Mouse (Mus musculus) forebrain, embryonic 10.5 days (tissue): ENCODE measurements at regions not wholly inside any gene's neighbourhood (a gene's known extent, or its start where the extent isn't known, plus 50 kb on each side); places are given as distances from the start of the nearest gene placed in this dataset.
A peak's percentile ranks its signal among the peaks of the same experiment; 100 is the strongest.

Experiments used
- DNase-seq: peaks from one replicate; pipeline ENCODE4 v3.0.0-alpha.2; 2017; ENCODE audit warnings: low spot score; ENCODE audit errors: extremely low spot score
- H3K27ac ChIP-seq: fragments of 300-500 bp; sonication (generic); 2 replicates; pipeline ENCODE4 v1.5.1; 2016; ENCODE audit warnings: mild to moderate bottlenecking
- H3K27me3 ChIP-seq: fragments of 300-500 bp; sonication (generic); 2 replicates; pipeline ENCODE4 v1.6.1; 2016; ENCODE audit warnings: mild to moderate bottlenecking; ENCODE audit not compliant: poor library complexity, severe bottlenecking
- H3K36me3 ChIP-seq: fragments of 300-500 bp; sonication (generic); replicated peaks from 2 replicates; pipeline ENCODE4 v1.6.1; 2016; ENCODE audit warnings: mild to moderate bottlenecking, moderate library complexity
- H3K4me1 ChIP-seq: fragments of 300-500 bp; sonication (generic); 2 replicates; pipeline ENCODE4 v1.6.1; 2016
- H3K4me3 ChIP-seq: fragments of 300-500 bp; sonication (generic); 2 replicates; pipeline ENCODE4 v1.5.1; 2016; ENCODE audit warnings: mild to moderate bottlenecking, moderate library complexity
- H3K9me3 ChIP-seq: fragments of 300-500 bp; sonication (generic); 2 replicates; pipeline ENCODE4 v1.6.1; 2016; ENCODE audit warnings: mild to moderate bottlenecking, moderate library complexity
- WGBS: fragments of 180-500 bp; shearing (Covaris S2); methylation state at CpG from one replicate; pipeline ENCODE4 v1.1.7; 2016; 5-methylcytosine and 5-hydroxymethylcytosine counted together

GRCm38 (mm10) chr6:52438366-52438765, 125.1 kb downstream of the Evx1 start:
- peaks cover 14% of the 10 kb centered on the region for H3K4me1 ChIP-seq
- H3K4me3 ChIP-seq: no peak overlapping the region
- no peak for DNase-seq
- no peak overlapping the region for H3K27ac ChIP-seq
- H3K36me3 ChIP-seq: no peaks in the 10 kb centered on the region
- H3K9me3 ChIP-seq: no peaks in the 10 kb centered on the region
- peaks cover under 1% of the 10 kb centered on the region; the same call in 1 of the 2 replicates for H3K27me3 ChIP-seq
- WGBS: 53% methylated on average over 8 of the region's 8 CpGs

GRCm38 (mm10) chr6:52439204-52439603, 125.9 kb downstream of the Evx1 start:
- Histone ChIP-seq H3K4me1 (peaks cover 19% of the 10 kb centered on the region), H3K36me3 (no peaks in the 10 kb centered on the region), H3K9me3 (no peaks in the 10 kb centered on the region), H3K27me3 (peaks cover 9% of the 10 kb centered on the region; the same call in 1 of the 2 replicates), H3K4me3 (no peak overlapping the region), H3K27ac (no peak overlapping the region)
- 92% methylated on average over 7 of the region's 7 CpGs for WGBS
- DNase-seq: no peak

GRCm38 (mm10) chr6:52440160-52440559, 126.9 kb downstream of the Evx1 start:
- no peak overlapping the region for H3K27ac ChIP-seq
- no peak for DNase-seq
- H3K4me1 ChIP-seq: peaks cover 19% of the 10 kb centered on the region
- no peak overlapping the region for H3K4me3 ChIP-seq
- peaks cover 13% of the 10 kb centered on the region; the same call in 1 of the 2 replicates for H3K27me3 ChIP-seq
- 75% methylated on average over 3 of the region's 3 CpGs for WGBS
- H3K36me3 ChIP-seq: no peaks in the 10 kb centered on the region
- no peaks in the 10 kb centered on the region for H3K9me3 ChIP-seq

- Histone ChIP-seq H3K27me3 (peaks cover 19% of the 10 kb centered on the region; the same call in 1 of the 2 replicates), H3K4me1 (peaks cover 17% of the 10 kb centered on the region), H3K36me3 (no peaks in the 10 kb centered on the region), H3K9me3 (no peaks in the 10 kb centered on the region), H3K27ac (peak overlapping the region; percentile 56), H3K4me3 (peak overlapping the region; percentile 16)
- 36% methylated on average over 24 of the region's 24 CpGs for WGBS
- DNase-seq: no peak
Observed at GRCm38 (mm10) chr6:52443112-52443984, 130.1 kb downstream of the Evx1 start.

GRCm38 (mm10) chr6:52458828-52459227, 145.5 kb downstream of the Evx1 start:
- Histone ChIP-seq H3K36me3 (no peaks in the 10 kb centered on the region), H3K27me3 (no peaks in the 10 kb centered on the region), H3K4me1 (no peaks in the 10 kb centered on the region), H3K27ac (no peak overlapping the region), H3K4me3 (no peak overlapping the region), H3K9me3 (no peaks in the 10 kb centered on the region)
- DNase-seq: no peak
- WGBS: 93% methylated on average over 11 of the region's 11 CpGs

GRCm38 (mm10) chr6:52461186-52461585, 147.9 kb downstream of the Evx1 start:
- H3K27ac ChIP-seq: no peak overlapping the region
- H3K4me1 ChIP-seq: no peaks in the 10 kb centered on the region
- H3K27me3 ChIP-seq: no peaks in the 10 kb centered on the region
- no peaks in the 10 kb centered on the region for H3K9me3 ChIP-seq
- no peak for DNase-seq
- no peaks in the 10 kb centered on the region for H3K36me3 ChIP-seq
- no peak overlapping the region for H3K4me3 ChIP-seq
- 80% methylated on average over 2 of the region's 2 CpGs for WGBS

- no peaks in the 10 kb centered on the region for H3K4me1 ChIP-seq
- 96% methylated on average over 12 of the region's 12 CpGs for WGBS
Observed at GRCm38 (mm10) chr6:52463369-52463768, 150.1 kb downstream of the Evx1 start.

GRCm38 (mm10) chr6:52464571-52464970, 151.3 kb downstream of the Evx1 start:
- Histone ChIP-seq H3K9me3 (no peaks in the 10 kb centered on the region), H3K27ac (no peak overlapping the region), H3K4me3 (no peak overlapping the region), H3K27me3 (no peaks in the 10 kb centered on the region), H3K36me3 (no peaks in the 10 kb centered on the region), H3K4me1 (no peaks in the 10 kb centered on the region)
- 88% methylated on average over 3 of the region's 3 CpGs for WGBS
- DNase-seq: no peak

More at GRCm38 (mm10) chr6:52463369-52463768, 150.1 kb downstream of the Evx1 start:
- Histone ChIP-seq H3K27ac (no peak overlapping the region), H3K27me3 (no peaks in the 10 kb centered on the region), H3K9me3 (no peaks in the 10 kb centered on the region), H3K36me3 (no peaks in the 10 kb centered on the region), H3K4me3 (no peak overlapping the region)
- no peak for DNase-seq

- Histone ChIP-seq H3K4me1 (no peaks in the 10 kb centered on the region), H3K9me3 (no peaks in the 10 kb centered on the region), H3K4me3 (no peak overlapping the region), H3K27ac (no peak overlapping the region), H3K36me3 (no peaks in the 10 kb centered on the region), H3K27me3 (no peaks in the 10 kb centered on the region)
- DNase-seq: no peak
- WGBS: 83% methylated on average over 9 of the region's 9 CpGs
Observed at GRCm38 (mm10) chr6:52465834-52466525, 152.7 kb downstream of the Evx1 start.

GRCm38 (mm10) chr6:52470831-52471230, 157.5 kb downstream of the Evx1 start:
- Histone ChIP-seq H3K27ac (no peak overlapping the region), H3K9me3 (no peaks in the 10 kb centered on the region), H3K27me3 (no peaks in the 10 kb centered on the region), H3K36me3 (no peaks in the 10 kb centered on the region), H3K4me3 (no peak overlapping the region), H3K4me1 (peaks cover 12% of the 10 kb centered on the region)
- DNase-seq: no peak
- 80% methylated on average over 13 of the region's 13 CpGs for WGBS

GRCm38 (mm10) chr6:52471384-52471957, 158.2 kb downstream of the Evx1 start:
- Histone ChIP-seq H3K27ac (no peak overlapping the region), H3K27me3 (no peaks in the 10 kb centered on the region), H3K4me3 (no peak overlapping the region), H3K4me1 (peaks cover 12% of the 10 kb centered on the region), H3K36me3 (no peaks in the 10 kb centered on the region), H3K9me3 (no peaks in the 10 kb centered on the region)
- DNase-seq: no peak
- 95% methylated on average over 1 of the region's 1 CpGs for WGBS

- Histone ChIP-seq H3K4me3 (no peak overlapping the region), H3K36me3 (no peaks in the 10 kb centered on the region), H3K27me3 (no peaks in the 10 kb centered on the region), H3K4me1 (peaks cover 12% of the 10 kb centered on the region), H3K27ac (no peak overlapping the region), H3K9me3 (no peaks in the 10 kb centered on the region)
- WGBS: 88% methylated on average over 4 of the region's 4 CpGs
- DNase-seq: no peak
Observed at GRCm38 (mm10) chr6:52472008-52472407, 158.7 kb downstream of the Evx1 start.
